Mouse (Mus musculus): ENCODE measurements around the gene Ctsf. TPM values are rescaled to one million over a fixed set of nuclear protein-coding genes. Genes with fewer than 3 reads are reported as not detected.

The Ctsf gene
- 1 to 10 TPM; 2.0 to 4.6 TPM for total RNA-seq (2023)

DNA sequence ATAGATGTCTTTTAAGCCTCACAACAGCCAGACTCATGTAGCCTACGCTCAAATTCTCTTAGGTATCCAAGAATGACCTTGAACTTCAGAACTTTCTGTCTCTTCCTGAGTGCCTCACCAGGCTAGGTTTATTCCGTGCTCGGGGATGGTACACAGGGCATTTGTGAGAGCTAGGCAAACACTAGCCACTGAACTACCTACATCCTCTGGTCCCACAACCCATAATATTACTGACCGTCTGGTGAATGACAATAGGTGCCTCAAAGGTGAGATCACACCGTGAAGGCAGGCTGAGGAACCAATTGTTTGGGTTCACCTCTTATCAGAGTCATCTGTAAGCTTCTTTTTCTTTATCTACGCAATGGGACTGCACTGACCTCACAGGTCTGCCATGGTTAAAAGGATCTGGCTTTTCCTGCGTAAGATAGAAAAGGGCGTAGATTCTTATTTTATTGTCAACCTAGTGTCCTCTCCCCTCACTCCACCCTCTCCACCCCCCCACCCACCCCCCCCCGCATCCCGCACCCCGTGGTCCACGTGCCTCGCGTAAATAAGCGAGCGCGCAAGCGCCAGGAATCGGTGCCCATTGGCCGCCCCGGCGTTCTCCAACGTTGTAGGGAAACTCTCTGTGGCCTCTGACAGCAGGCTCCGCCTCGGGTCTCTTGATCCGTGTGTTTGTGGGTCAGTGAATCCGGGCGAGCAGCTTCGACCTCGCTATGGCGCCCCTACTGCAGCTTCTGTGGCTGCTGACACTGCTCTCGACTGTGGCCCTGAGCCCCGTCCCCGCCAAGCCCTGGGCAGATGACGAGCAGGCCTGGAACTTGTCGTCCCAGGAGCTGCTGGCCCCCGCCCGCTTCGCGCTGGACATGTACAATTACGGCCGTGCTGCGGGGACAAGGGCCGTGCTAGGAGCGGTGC is at the start of gene Ctsf:
Ctsf (plus strand) TSS at position 579 of the 918 bp plus-strand sequence.

GRCm38 (mm10) chr19:4811063-4811908 is 43.6 kb upstream of the Ctsf start, which contains the start of the genes Gm21992 and Rbm14:
Gene Gm21992, minus strand, starts transcription at chr19:4811612.
Gene Rbm14, minus strand, starts transcription at chr19:4811634.

GRCm38 (mm10) chr19:4839149-4839548 is 15.8 kb upstream of the Ctsf start, which contains the start of the genes Ccs and Ccdc87:
Gene Ccs, minus strand, starts transcription at chr19:4839332.
Gene Ccdc87, plus strand, starts transcription at chr19:4839366.

GRCm38 (mm10) chr19:4877785-4878184 is 22.9 kb downstream of the Ctsf start, which contains the start of gene Actn3:
Gene Actn3, minus strand, starts transcription at chr19:4877909.

GRCm38 (mm10) chr19:4878405-4879323 is 23.7 kb downstream of the Ctsf start, which contains the start of gene Zdhhc24:
Gene Zdhhc24, plus strand, starts transcription at chr19:4878668.

DNA sequence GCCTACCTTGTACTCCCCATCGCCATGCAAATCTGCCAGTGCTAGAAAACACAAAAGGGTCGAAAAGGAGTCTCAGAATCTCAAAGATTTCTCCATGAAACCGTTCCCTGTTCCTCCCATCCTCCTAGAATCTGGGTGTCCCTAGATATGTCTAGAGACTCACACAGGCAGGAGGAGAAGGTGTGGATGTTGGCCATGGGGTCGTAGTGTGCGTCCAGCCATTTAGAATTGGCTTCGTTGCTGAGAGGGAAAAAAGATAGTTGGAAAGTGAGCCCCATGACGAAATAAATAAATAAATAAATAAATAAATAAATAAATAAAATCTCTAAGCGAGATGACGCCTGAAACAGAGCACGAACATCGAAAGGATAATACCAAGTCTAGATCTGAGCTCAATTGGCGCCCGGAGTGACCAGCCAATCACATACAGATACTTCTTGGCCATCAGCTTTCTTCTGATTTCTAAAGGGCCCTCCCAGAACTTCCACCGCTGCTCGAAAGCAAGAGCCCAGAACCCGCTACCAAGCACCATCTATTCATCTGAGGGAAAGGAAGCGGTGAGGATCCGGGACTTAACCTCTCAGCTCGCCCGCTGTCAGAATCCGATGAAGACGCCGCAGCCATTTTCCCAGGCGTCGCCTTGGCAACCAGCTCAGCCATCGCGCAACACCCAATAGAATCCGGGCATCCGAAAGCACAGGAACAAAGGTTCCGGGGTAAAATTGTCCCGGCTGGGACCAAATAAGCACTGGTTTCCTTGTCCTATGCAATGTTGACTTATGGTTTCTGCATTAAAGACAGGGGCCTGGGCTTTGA is 51.3 kb downstream of the Ctsf start, which contains the start of gene Bbs1:
Bbs1 (minus strand) TSS at position 650 of the 816 bp plus-strand sequence.

Other genes starting within 250 kb of the Ctsf start
- under 1 TPM; 0.49 to 0.88 TPM for gene Lrfn4, start 239.5 kb upstream of the Ctsf start, total RNA-seq (2023)
- gene Rce1, start 229.5 kb upstream of the Ctsf start, total RNA-seq (2023) = 10 to 100 TPM; 12.7 to 12.8 TPM
- gene Gm960, start 156.5 kb upstream of the Ctsf start, total RNA-seq (2023) = not detected
- not detected for gene Sptbn2, start 144.0 kb upstream of the Ctsf start, total RNA-seq (2023)
- 1 to 10 TPM; 6.2 to 8.2 TPM for gene Rbm4b, start 98.6 kb upstream of the Ctsf start, total RNA-seq (2023)
- gene Rbm4, start 61.2 kb upstream of the Ctsf start, total RNA-seq (2023) = 10 to 100 TPM; 36.7 to 43.1 TPM
- gene Gm21992, start 43.5 kb upstream of the Ctsf start, total RNA-seq (2023) = 10 to 100 TPM; 12.2 to 18.1 TPM
- gene Rbm14, start 43.5 kb upstream of the Ctsf start, total RNA-seq (2023) = 10 to 100 TPM; 47.6 to 49.2 TPM
- 10 to 100 TPM; 12.8 to 19.1 TPM for gene Ccs, start 15.8 kb upstream of the Ctsf start, total RNA-seq (2023)
- gene Ccdc87, start 15.8 kb upstream of the Ctsf start, total RNA-seq (2023) = not detected
- gene Actn3, start 22.8 kb downstream of the Ctsf start, total RNA-seq (2023) = under 1 TPM; 0.16 to 0.29 TPM
- gene Zdhhc24, start 23.5 kb downstream of the Ctsf start, total RNA-seq (2023) = 1 to 10 TPM; 6.1 to 6.4 TPM
- under 1 TPM; 0.29 to 0.51 TPM for gene Bbs1, start 51.5 kb downstream of the Ctsf start, total RNA-seq (2023)
- 10 to 100 TPM; 49.1 to 52.7 TPM for gene Dpp3, start 73.2 kb downstream of the Ctsf start, total RNA-seq (2023)
- not detected for gene Peli3, start 88.0 kb downstream of the Ctsf start, total RNA-seq (2023)
- gene Mrpl11, start 107.0 kb downstream of the Ctsf start, total RNA-seq (2023) = 10 to 100 TPM; 10.0 to 13.0 TPM
- gene Npas4, start 135.2 kb downstream of the Ctsf start, total RNA-seq (2023) = not detected
- 1 to 10 TPM in 1 of 2 experiments, under 1 TPM in 1; 0.62 to 1.6 TPM for gene Slc29a2, start 168.7 kb downstream of the Ctsf start, total RNA-seq (2023)
- gene B4gat1, start 183.7 kb downstream of the Ctsf start, total RNA-seq (2023) = 1 to 10 TPM; 4.2 to 5.6 TPM
- not detected for gene AC124502.3, start 183.8 kb downstream of the Ctsf start, total RNA-seq (2023)
- 10 to 100 TPM; 37.0 to 38.6 TPM for gene Brms1, start 186.2 kb downstream of the Ctsf start, total RNA-seq (2023)
- 1 to 10 TPM in 1 of 2 experiments, under 1 TPM in 1; 1.00 to 1.7 TPM for gene Rin1, start 195.4 kb downstream of the Ctsf start, total RNA-seq (2023)
- gene Cd248, start 212.9 kb downstream of the Ctsf start, total RNA-seq (2023) = not detected
- not detected for gene Tmem151a, start 230.4 kb downstream of the Ctsf start, total RNA-seq (2023)
- gene Yif1a, start 233.4 kb downstream of the Ctsf start, total RNA-seq (2023) = 10 to 100 TPM; 13.7 to 18.4 TPM
- gene Cnih2, start 243.4 kb downstream of the Ctsf start, total RNA-seq (2023) = under 1 TPM; 0.27 to 0.93 TPM

Measured in neutrophil, adult 59 days (primary cell).